Mouse (Mus musculus) midbrain, postnatal 0 days (tissue): ENCODE measurements around the gene Tarm1. TPM values are rescaled to one million over a fixed set of nuclear protein-coding genes. Genes with fewer than 3 reads are reported as not detected.

Experiments
- ATAC-seq: fragments of 200-750 bp; cut with Nextera tagmentation; 2 replicates; pipeline ENCODE4 v1.8.0; 2017; ENCODE audit warnings: moderate number of reproducible peaks, mild to moderate bottlenecking, moderate TSS enrichment, moderate library complexity; ENCODE audit not compliant: low FRiP score
- DNase-seq: peaks from one replicate; pipeline ENCODE4 v3.0.0-alpha.2; 2015; ENCODE audit warnings: low spot score
- H3K27ac ChIP-seq: fragments of 300-500 bp; sonication (generic); 2 replicates; pipeline ENCODE4 v1.5.1; 2014; ENCODE audit warnings: low read depth, mild to moderate bottlenecking, low read length, mixed read lengths
- H3K27me3 ChIP-seq: fragments of 300-500 bp; sonication (generic); 2 replicates; pipeline ENCODE4 v1.6.1; 2014; ENCODE audit warnings: low read length, control low read depth, mixed read lengths; ENCODE audit not compliant: insufficient read depth
- H3K36me3 ChIP-seq: fragments of 300-500 bp; sonication (generic); 2 replicates; pipeline ENCODE4 v1.6.1; 2014; ENCODE audit warnings: low read length, control low read depth, mixed read lengths; ENCODE audit not compliant: insufficient read depth
- H3K4me1 ChIP-seq: fragments of 300-500 bp; sonication (generic); 2 replicates; pipeline ENCODE4 v1.6.1; 2014; ENCODE audit warnings: mild to moderate bottlenecking, control low read depth, antibody characterized with exemption, low read length, mixed read lengths; ENCODE audit not compliant: insufficient read depth
- H3K4me2 ChIP-seq: fragments of 300-500 bp; sonication (generic); 2 replicates; pipeline ENCODE4 v1.6.1; 2014; ENCODE audit warnings: low read depth, mild to moderate bottlenecking, low read length, mixed read lengths; ENCODE audit not compliant: poor library complexity, severe bottlenecking
- H3K4me3 ChIP-seq: fragments of 300-500 bp; sonication (generic); 2 replicates; pipeline ENCODE4 v1.5.1; 2014; ENCODE audit warnings: low read depth, mild to moderate bottlenecking, low read length, moderate library complexity
- H3K9ac ChIP-seq: fragments of 300-500 bp; sonication (generic); replicated peaks from 2 replicates; pipeline ENCODE4 v1.6.1; 2014; ENCODE audit warnings: mild to moderate bottlenecking, low read length, moderate library complexity, mixed read lengths; ENCODE audit not compliant: poor library complexity, severe bottlenecking
- H3K9me3 ChIP-seq: fragments of 300-500 bp; sonication (generic); 2 replicates; pipeline ENCODE4 v1.6.1; 2016; ENCODE audit warnings: low read length, control low read depth
- CTCF ChIP-seq: IDR thresholded peaks from 2 replicates; pipeline ENCODE4 v1.5.1; 2016; ENCODE audit warnings: antibody characterized with exemption, mild to moderate bottlenecking
- WGBS: fragments of 180-500 bp; shearing (Covaris S2); extraction: QIAGEN DNeasy Blood & Tissue Kit; methylation state at CpG from one replicate; pipeline ENCODE4 v1.1.7; 2014; 5-methylcytosine and 5-hydroxymethylcytosine counted together
- polyA plus RNA-seq: library from polyadenylated mRNA; unstranded; fragments of >200 nt; fragmentation: Nextera tagmentation; extraction: Ambion mirVana; gene quantifications from 2 replicates; pipeline ENCODE4 v1.2.1, GENCODE M21; 2015
- total RNA-seq: library from RNA; depleted of rRNA; stranded (reverse); fragments of >200 nt; gene quantifications from 2 replicates; pipeline ENCODE4 v1.2.3, GENCODE M21; 2014

Tarm1 gene
- total and polyA plus RNA-seq, 2 experiments from 2014 or later, result not detected

- Histone ChIP-seq H3K36me3 (no peaks in the 10 kb centered on the region), H3K4me1 (no peaks in the 10 kb centered on the region), H3K9ac (no peak overlapping the region), H3K27ac (no peak overlapping the region), H3K4me3 (no peak overlapping the region), H3K27me3 (no peaks in the 10 kb centered on the region), H3K4me2 (no peak overlapping the region), H3K9me3 (no peaks in the 10 kb centered on the region)
- no peak for ATAC-seq
- no peak for DNase-seq
- peak; percentile 40 for TF ChIP-seq CTCF
- WGBS, result 63% methylated on average over 10 of the region's 11 CpGs
Observed at GRCm38 (mm10) chr7:3453486-3454183, 48.8 kb downstream of the Tarm1 start.

GRCm38 (mm10) chr7:3452821-3453485 lies 49.5 kb downstream of the Tarm1 start:
- TF ChIP-seq CTCF, result no peak
- no peaks in the 10 kb centered on the region for H3K9me3 ChIP-seq
- no peak overlapping the region for H3K27ac ChIP-seq
- no peak overlapping the region for H3K9ac ChIP-seq
- H3K4me2 ChIP-seq, result no peak overlapping the region
- no peak overlapping the region for H3K4me3 ChIP-seq
- 56% methylated on average over 12 of the region's 12 CpGs for WGBS
- no peaks in the 10 kb centered on the region for H3K36me3 ChIP-seq
- no peaks in the 10 kb centered on the region for H3K4me1 ChIP-seq
- no peaks in the 10 kb centered on the region for H3K27me3 ChIP-seq
- DNase-seq, result no peak
- ATAC-seq, result no peak

GRCm38 (mm10) chr7:3451161-3451560 lies 51.3 kb downstream of the Tarm1 start:
- Histone ChIP-seq H3K4me1 (no peaks in the 10 kb centered on the region), H3K9me3 (no peaks in the 10 kb centered on the region), H3K9ac (no peak overlapping the region), H3K27ac (no peak overlapping the region), H3K36me3 (no peaks in the 10 kb centered on the region), H3K27me3 (no peaks in the 10 kb centered on the region), H3K4me3 (no peak overlapping the region), H3K4me2 (no peak overlapping the region)
- ATAC-seq (no peak), DNase-seq (no peak)
- WGBS, result 53% methylated on average over 6 of the region's 6 CpGs
- no peak for TF ChIP-seq CTCF

GRCm38 (mm10) chr7:3450671-3451070 lies 51.8 kb downstream of the Tarm1 start:
- H3K27ac ChIP-seq, result no peak overlapping the region
- H3K36me3 ChIP-seq, result no peaks in the 10 kb centered on the region
- no peaks in the 10 kb centered on the region for H3K4me1 ChIP-seq
- H3K4me3 ChIP-seq, result no peak overlapping the region
- H3K9me3 ChIP-seq, result no peaks in the 10 kb centered on the region
- H3K9ac ChIP-seq, result no peak overlapping the region
- ATAC-seq, result no peak
- 73% methylated on average over 5 of the region's 5 CpGs for WGBS
- no peaks in the 10 kb centered on the region for H3K27me3 ChIP-seq
- DNase-seq, result no peak
- H3K4me2 ChIP-seq, result no peak overlapping the region
- TF ChIP-seq CTCF, result no peak

- H3K4me2 ChIP-seq, result no peak overlapping the region
- no peak overlapping the region for H3K27ac ChIP-seq
- H3K9me3 ChIP-seq, result no peaks in the 10 kb centered on the region
- no peak overlapping the region for H3K9ac ChIP-seq
- peak; percentile 61 for DNase-seq
- TF ChIP-seq CTCF, result peak; percentile 89
- 20% methylated on average over 15 of the region's 15 CpGs for WGBS
- H3K36me3 ChIP-seq, result no peaks in the 10 kb centered on the region
- H3K4me3 ChIP-seq, result no peak overlapping the region
- H3K4me1 ChIP-seq, result no peaks in the 10 kb centered on the region
- H3K27me3 ChIP-seq, result no peaks in the 10 kb centered on the region
- ATAC-seq, result peak; percentile 52; the same call in 1 of the 2 replicates
Observed at GRCm38 (mm10) chr7:3448737-3449454, 53.5 kb downstream of the Tarm1 start.

- Histone ChIP-seq H3K4me3 (no peak overlapping the region), H3K4me1 (no peaks in the 10 kb centered on the region), H3K27me3 (no peaks in the 10 kb centered on the region), H3K27ac (no peak overlapping the region), H3K4me2 (no peak overlapping the region), H3K36me3 (no peaks in the 10 kb centered on the region), H3K9me3 (no peaks in the 10 kb centered on the region), H3K9ac (no peak overlapping the region)
- DNase-seq (no peak), ATAC-seq (no peak)
- 75% methylated on average over 4 of the region's 4 CpGs for WGBS
- no peak for TF ChIP-seq CTCF
Observed at GRCm38 (mm10) chr7:3447026-3447425, 55.4 kb downstream of the Tarm1 start.
